Comparison of ENCODE assay signal across 26 mouse cellular contexts in genomic region chrX:14960294-14960693, GRCm38 (mm10).
"Had no signal": no experiment of that assay in that cellular context is flagged by ENCODE, and none has a peak within 500 bp of the region (broad histone marks: within the 10 kb centered on the region; RNA-seq: fewer than 3 reads in every experiment).

No protein-coding gene starts in this region.

- H3K4me1 ChIP-seq: forebrain, embryonic 15.5 days; heart, embryonic 13.5 days; heart, embryonic 15.5 days; hindbrain, embryonic 13.5 days; hindbrain, embryonic 15.5 days; kidney, embryonic 15.5 days; limb, embryonic 13.5 days; limb, embryonic 15.5 days; liver, embryonic 13.5 days; liver, embryonic 15.5 days had no signal

- H3K4me3 ChIP-seq: forebrain, embryonic 15.5 days; heart, adult 2 months; heart, embryonic 13.5 days; heart, embryonic 15.5 days; hindbrain, embryonic 13.5 days; hindbrain, embryonic 15.5 days; kidney, embryonic 15.5 days; layer of hippocampus, adult 2 months; left cerebral cortex, adult 2 months; limb, embryonic 13.5 days; limb, embryonic 15.5 days; liver, embryonic 13.5 days; liver, embryonic 15.5 days had no signal

- ATAC-seq: forebrain, embryonic 15.5 days; forebrain, postnatal 0 days; hindbrain, postnatal 0 days had no signal

- DNase-seq: forebrain, postnatal 0 days; gastrocnemius, postnatal 14 days; gastrocnemius, postnatal 36 days; heart, adult 11 months; heart, adult 2 months; heart, postnatal 14 days; heart, postnatal 36 days; kidney, adult 8-10 months; kidney, postnatal 25 days; kidney, postnatal 4 days; left cerebral cortex, postnatal 4 days; liver, embryonic 13.5 days had no signal

- H3K27ac ChIP-seq: forebrain, embryonic 15.5 days; heart, adult 2 months; heart, embryonic 13.5 days; heart, embryonic 15.5 days; hindbrain, embryonic 13.5 days; hindbrain, embryonic 15.5 days; hindbrain, postnatal 0 days; kidney, embryonic 15.5 days; kidney, postnatal 0 days; layer of hippocampus, adult 2 months; left cerebral cortex, adult 2 months; limb, embryonic 13.5 days; limb, embryonic 15.5 days; liver, embryonic 13.5 days; liver, embryonic 15.5 days had no signal

- H3K9ac ChIP-seq: forebrain, embryonic 15.5 days; forebrain, postnatal 0 days; heart, embryonic 13.5 days; heart, embryonic 15.5 days; hindbrain, embryonic 13.5 days; hindbrain, embryonic 15.5 days; kidney, embryonic 15.5 days; limb, embryonic 13.5 days; limb, embryonic 15.5 days; liver, embryonic 13.5 days; liver, embryonic 15.5 days had no signal

- H3K4me2 ChIP-seq: forebrain, embryonic 15.5 days; heart, embryonic 11.5 days; heart, embryonic 13.5 days; heart, embryonic 15.5 days; hindbrain, embryonic 13.5 days; hindbrain, embryonic 15.5 days; kidney, embryonic 15.5 days; limb, embryonic 13.5 days; limb, embryonic 15.5 days; liver, embryonic 13.5 days; liver, embryonic 15.5 days had no signal

- H3K27me3 ChIP-seq: forebrain, embryonic 15.5 days; heart, embryonic 13.5 days; heart, embryonic 15.5 days; hindbrain, embryonic 13.5 days; hindbrain, embryonic 15.5 days; kidney, embryonic 15.5 days; limb, embryonic 13.5 days; limb, embryonic 15.5 days; liver, embryonic 13.5 days; liver, embryonic 15.5 days had no signal

- H3K36me3 ChIP-seq: forebrain, embryonic 15.5 days; heart, embryonic 13.5 days; heart, embryonic 15.5 days; hindbrain, embryonic 13.5 days; hindbrain, embryonic 15.5 days; kidney, embryonic 15.5 days; limb, embryonic 13.5 days; limb, embryonic 15.5 days; liver, embryonic 13.5 days; liver, embryonic 15.5 days had no signal

- H3K9me3 ChIP-seq: forebrain, embryonic 15.5 days; heart, embryonic 13.5 days; heart, embryonic 15.5 days; hindbrain, embryonic 15.5 days; kidney, embryonic 15.5 days; limb, embryonic 13.5 days; limb, embryonic 15.5 days; liver, embryonic 13.5 days; liver, embryonic 15.5 days had no signal
